Mouse (Mus musculus): ENCODE measurements at regions not wholly inside any gene's neighbourhood (a gene's known extent, or its start where the extent isn't known, plus 50 kb on each side); places are given as distances from the start of the nearest gene placed in this dataset.
A peak's percentile ranks its signal among the peaks of the same experiment; 100 is the strongest.

GRCm38 (mm10) chr4:75812266-75812665 is 534.2 kb upstream of the Dmac1 start:
- H3K4me1 ChIP-seq (replicated peaks), result no peaks in the 10 kb centered on the region
- WGBS, result 55% methylated on average over 2 of the region's 2 CpGs
- ATAC-seq (ENCODE audit: low FRiP score, low read depth), result no peak
- no peaks in the 10 kb centered on the region for H3K36me3 ChIP-seq
- H3K4me2 ChIP-seq, result no peak overlapping the region
- no peak overlapping the region for H3K27ac ChIP-seq (replicated peaks)
- no peak overlapping the region for H3K9ac ChIP-seq
- no peak overlapping the region for H3K4me3 ChIP-seq
- H3K27me3 ChIP-seq, result no peaks in the 10 kb centered on the region
- H3K9me3 ChIP-seq, result no peaks in the 10 kb centered on the region

- H3K9me3 ChIP-seq, result no peaks in the 10 kb centered on the region
- no peak overlapping the region for H3K4me2 ChIP-seq
- no peak overlapping the region for H3K27ac ChIP-seq (replicated peaks)
- H3K9ac ChIP-seq, result no peak overlapping the region
- ATAC-seq (ENCODE audit: low FRiP score, low read depth), result no peak
- H3K4me3 ChIP-seq, result no peak overlapping the region
- WGBS, result 74% methylated on average over 4 of the region's 4 CpGs
- no peaks in the 10 kb centered on the region for H3K36me3 ChIP-seq
- no peaks in the 10 kb centered on the region for H3K4me1 ChIP-seq (replicated peaks)
- no peaks in the 10 kb centered on the region for H3K27me3 ChIP-seq
Observed at GRCm38 (mm10) chr4:75801870-75802269, 523.8 kb upstream of the Dmac1 start.

GRCm38 (mm10) chr4:75801156-75801555 is 523.1 kb upstream of the Dmac1 start:
- 93% methylated on average over 4 of the region's 4 CpGs for WGBS
- H3K27me3 ChIP-seq, result no peaks in the 10 kb centered on the region
- H3K4me1 ChIP-seq (replicated peaks), result no peaks in the 10 kb centered on the region
- no peak overlapping the region for H3K27ac ChIP-seq (replicated peaks)
- H3K36me3 ChIP-seq, result no peaks in the 10 kb centered on the region
- H3K4me3 ChIP-seq, result no peak overlapping the region
- ATAC-seq (ENCODE audit: low FRiP score, low read depth), result no peak
- H3K9ac ChIP-seq, result no peak overlapping the region
- no peaks in the 10 kb centered on the region for H3K9me3 ChIP-seq
- H3K4me2 ChIP-seq, result no peak overlapping the region

- Histone ChIP-seq H3K4me1 (replicated peaks) (no peaks in the 10 kb centered on the region), H3K4me3 (no peak overlapping the region), H3K4me2 (no peak overlapping the region), H3K9ac (no peak overlapping the region), H3K9me3 (no peaks in the 10 kb centered on the region), H3K36me3 (no peaks in the 10 kb centered on the region), H3K27ac (replicated peaks) (no peak overlapping the region), H3K27me3 (no peaks in the 10 kb centered on the region)
- no peak for ATAC-seq (ENCODE audit: low FRiP score, low read depth)
Observed at GRCm38 (mm10) chr4:75791789-75792188, 513.7 kb upstream of the Dmac1 start.

- no peaks in the 10 kb centered on the region for H3K4me1 ChIP-seq (replicated peaks)
- H3K4me3 ChIP-seq, result no peak overlapping the region
- H3K27me3 ChIP-seq, result no peaks in the 10 kb centered on the region
- no peaks in the 10 kb centered on the region for H3K36me3 ChIP-seq
- ATAC-seq (ENCODE audit: low FRiP score, low read depth), result no peak
- H3K9ac ChIP-seq, result no peak overlapping the region
- WGBS, result 81% methylated on average over 1 of the region's 1 CpGs
- no peak overlapping the region for H3K4me2 ChIP-seq
- no peak overlapping the region for H3K27ac ChIP-seq (replicated peaks)
- H3K9me3 ChIP-seq, result no peaks in the 10 kb centered on the region
Observed at GRCm38 (mm10) chr4:75790920-75791589, 513.0 kb upstream of the Dmac1 start.

- ATAC-seq (ENCODE audit: low FRiP score, low read depth), result no peak
- WGBS, result 67% methylated on average over 3 of the region's 3 CpGs
- no peaks in the 10 kb centered on the region for H3K4me1 ChIP-seq (replicated peaks)
- no peak overlapping the region for H3K9ac ChIP-seq
- H3K4me3 ChIP-seq, result no peak overlapping the region
- H3K27ac ChIP-seq (replicated peaks), result no peak overlapping the region
- H3K9me3 ChIP-seq, result no peaks in the 10 kb centered on the region
- H3K4me2 ChIP-seq, result no peak overlapping the region
- no peaks in the 10 kb centered on the region for H3K36me3 ChIP-seq
- no peaks in the 10 kb centered on the region for H3K27me3 ChIP-seq
Observed at GRCm38 (mm10) chr4:75787405-75787804, 509.3 kb upstream of the Dmac1 start.

GRCm38 (mm10) chr4:75786391-75786790 is 508.3 kb upstream of the Dmac1 start:
- no peaks in the 10 kb centered on the region for H3K4me1 ChIP-seq (replicated peaks)
- ATAC-seq (ENCODE audit: low FRiP score, low read depth), result no peak
- no peak overlapping the region for H3K27ac ChIP-seq (replicated peaks)
- WGBS, result 83% methylated on average over 4 of the region's 4 CpGs
- no peak overlapping the region for H3K9ac ChIP-seq
- no peak overlapping the region for H3K4me3 ChIP-seq
- H3K4me2 ChIP-seq, result no peak overlapping the region
- H3K27me3 ChIP-seq, result no peaks in the 10 kb centered on the region
- H3K9me3 ChIP-seq, result no peaks in the 10 kb centered on the region
- H3K36me3 ChIP-seq, result no peaks in the 10 kb centered on the region

- H3K4me1 ChIP-seq (replicated peaks), result no peaks in the 10 kb centered on the region
- no peaks in the 10 kb centered on the region for H3K36me3 ChIP-seq
- WGBS, result 90% methylated on average over 1 of the region's 1 CpGs
- H3K4me2 ChIP-seq, result no peak overlapping the region
- H3K9me3 ChIP-seq, result no peaks in the 10 kb centered on the region
- no peak overlapping the region for H3K27ac ChIP-seq (replicated peaks)
- ATAC-seq (ENCODE audit: low FRiP score, low read depth), result no peak
- H3K4me3 ChIP-seq, result no peak overlapping the region
- H3K9ac ChIP-seq, result no peak overlapping the region
- no peaks in the 10 kb centered on the region for H3K27me3 ChIP-seq
Observed at GRCm38 (mm10) chr4:75779492-75779891, 501.4 kb upstream of the Dmac1 start.

- no peaks in the 10 kb centered on the region for H3K4me1 ChIP-seq (replicated peaks)
- H3K4me2 ChIP-seq, result no peak overlapping the region
- no peaks in the 10 kb centered on the region for H3K27me3 ChIP-seq
- no peak for ATAC-seq (ENCODE audit: low FRiP score, low read depth)
- H3K9me3 ChIP-seq, result no peaks in the 10 kb centered on the region
- no peak overlapping the region for H3K27ac ChIP-seq (replicated peaks)
- H3K4me3 ChIP-seq, result no peak overlapping the region
- WGBS, result 29% methylated on average over 1 of the region's 1 CpGs
- no peaks in the 10 kb centered on the region for H3K36me3 ChIP-seq
- H3K9ac ChIP-seq, result no peak overlapping the region
Observed at GRCm38 (mm10) chr4:75764141-75764540, 486.0 kb upstream of the Dmac1 start.

- no peaks in the 10 kb centered on the region for H3K27me3 ChIP-seq
- no peak overlapping the region for H3K9ac ChIP-seq
- 52% methylated on average over 6 of the region's 6 CpGs for WGBS
- no peaks in the 10 kb centered on the region for H3K36me3 ChIP-seq
- no peak overlapping the region for H3K4me3 ChIP-seq
- 0 out of 2 replicates have a peak, but pooled peaks cover 4% of the 10 kb centered on the region for H3K4me1 ChIP-seq (replicated peaks)
- ATAC-seq (ENCODE audit: low FRiP score, low read depth), result no peak
- H3K27ac ChIP-seq (replicated peaks), result no peak overlapping the region
- 0 out of 2 replicates have a peak overlapping the region, but pooled peaks have one; percentile 15 for H3K4me2 ChIP-seq
- H3K9me3 ChIP-seq, result no peaks in the 10 kb centered on the region
Observed at GRCm38 (mm10) chr4:75744605-75745004, 466.5 kb upstream of the Dmac1 start.

- Histone ChIP-seq H3K27ac (replicated peaks) (no peak overlapping the region), H3K36me3 (no peaks in the 10 kb centered on the region), H3K9ac (no peak overlapping the region), H3K9me3 (no peaks in the 10 kb centered on the region), H3K4me1 (replicated peaks) (0 out of 2 replicates have a peak, but pooled peaks cover 4% of the 10 kb centered on the region), H3K27me3 (no peaks in the 10 kb centered on the region), H3K4me3 (no peak overlapping the region), H3K4me2 (no peak overlapping the region)
- no peak for ATAC-seq (ENCODE audit: low FRiP score, low read depth)
Observed at GRCm38 (mm10) chr4:75741585-75741984, 463.5 kb upstream of the Dmac1 start.

- Histone ChIP-seq H3K27ac (replicated peaks) (no peak overlapping the region), H3K9ac (no peak overlapping the region), H3K27me3 (no peaks in the 10 kb centered on the region), H3K4me1 (replicated peaks) (no peaks in the 10 kb centered on the region), H3K4me2 (no peak overlapping the region), H3K9me3 (no peaks in the 10 kb centered on the region), H3K4me3 (no peak overlapping the region), H3K36me3 (no peaks in the 10 kb centered on the region)
- 90% methylated on average over 3 of the region's 3 CpGs for WGBS
- no peak for ATAC-seq (ENCODE audit: low FRiP score, low read depth)
Observed at GRCm38 (mm10) chr4:75730798-75731400, 452.8 kb upstream of the Dmac1 start.

- H3K9me3 ChIP-seq, result no peaks in the 10 kb centered on the region
- no peaks in the 10 kb centered on the region for H3K4me1 ChIP-seq (replicated peaks)
- H3K36me3 ChIP-seq, result no peaks in the 10 kb centered on the region
- WGBS, result 92% methylated on average over 3 of the region's 3 CpGs
- no peak for ATAC-seq (ENCODE audit: low FRiP score, low read depth)
- no peak overlapping the region for H3K27ac ChIP-seq (replicated peaks)
- no peaks in the 10 kb centered on the region for H3K27me3 ChIP-seq
- no peak overlapping the region for H3K4me2 ChIP-seq
- H3K4me3 ChIP-seq, result no peak overlapping the region
- no peak overlapping the region for H3K9ac ChIP-seq
Observed at GRCm38 (mm10) chr4:75714652-75715051, 436.5 kb upstream of the Dmac1 start.

Measured in hindbrain, embryonic 15.5 days (tissue).